Mouse (Mus musculus): ENCODE data around the gene Dmrt2.

Dmrt2 gene

DNA sequence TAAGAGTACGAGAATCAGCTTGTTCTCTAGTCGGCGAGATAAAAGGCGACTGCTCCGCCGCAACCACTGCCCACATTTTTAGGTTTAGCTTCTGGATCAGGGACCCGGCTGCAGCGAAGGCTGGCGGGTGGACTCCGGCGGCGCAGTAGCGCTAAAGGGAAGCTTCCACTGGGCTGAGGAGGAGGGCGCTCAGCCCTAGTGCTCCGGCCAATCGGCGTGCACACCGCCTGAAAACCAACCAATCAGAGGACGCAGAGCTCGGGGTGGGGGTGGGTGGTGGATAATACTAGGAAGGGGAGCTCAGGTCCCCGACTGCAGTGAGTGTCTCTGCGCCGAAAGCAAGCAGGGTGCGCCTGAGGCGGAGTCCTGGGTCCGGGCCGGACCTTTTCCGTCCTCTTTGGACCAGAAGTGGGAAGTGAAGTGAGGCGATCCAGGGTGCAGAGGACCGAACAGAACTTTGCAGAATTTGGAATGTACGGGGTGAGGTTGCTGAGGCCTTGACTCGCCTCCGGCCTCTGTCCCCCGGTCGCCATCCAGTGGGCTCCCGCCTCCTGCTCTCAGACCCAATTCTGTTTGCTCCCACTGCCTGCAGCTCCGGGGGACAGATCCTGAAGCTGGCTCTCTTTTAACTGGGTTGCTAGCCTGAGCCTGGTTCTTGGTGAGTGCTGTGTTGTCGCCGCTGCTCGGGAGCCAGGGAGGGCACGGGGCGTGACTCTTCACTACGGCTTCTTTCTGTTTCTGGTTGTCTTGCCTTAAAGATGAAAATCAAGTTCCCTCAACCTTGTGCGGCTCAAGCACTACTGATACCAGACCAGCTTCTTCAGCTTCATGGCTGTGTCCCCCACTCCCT is at the start of gene Dmrt2:
Gene Dmrt2, plus strand, starts transcription at position 311 of the 850 bp plus-strand sequence.
- DNase-seq = peak; percentile 75 to 82

DNA sequence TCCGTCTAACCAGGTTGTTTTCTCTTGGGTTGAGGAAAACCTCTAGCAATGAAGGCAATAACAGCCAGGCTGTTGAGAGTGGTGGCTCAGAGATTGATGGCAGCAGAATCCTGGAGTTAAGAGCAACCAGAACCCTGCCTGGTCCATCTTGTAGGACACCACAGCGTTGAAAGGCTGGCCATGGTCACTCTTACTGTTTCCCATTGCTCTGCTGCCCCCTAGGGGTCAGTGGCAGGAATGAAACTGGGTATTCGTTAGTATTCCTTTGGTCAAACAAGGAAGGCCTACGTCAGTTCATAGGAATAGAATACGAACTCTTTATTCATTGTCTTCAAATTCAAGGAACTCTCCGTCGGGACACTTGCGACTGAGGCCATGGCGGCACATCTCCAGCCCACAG is 43.7 kb upstream of the Dmrt2 start:
- DNase-seq = peak; percentile 80 to 85

DNA sequence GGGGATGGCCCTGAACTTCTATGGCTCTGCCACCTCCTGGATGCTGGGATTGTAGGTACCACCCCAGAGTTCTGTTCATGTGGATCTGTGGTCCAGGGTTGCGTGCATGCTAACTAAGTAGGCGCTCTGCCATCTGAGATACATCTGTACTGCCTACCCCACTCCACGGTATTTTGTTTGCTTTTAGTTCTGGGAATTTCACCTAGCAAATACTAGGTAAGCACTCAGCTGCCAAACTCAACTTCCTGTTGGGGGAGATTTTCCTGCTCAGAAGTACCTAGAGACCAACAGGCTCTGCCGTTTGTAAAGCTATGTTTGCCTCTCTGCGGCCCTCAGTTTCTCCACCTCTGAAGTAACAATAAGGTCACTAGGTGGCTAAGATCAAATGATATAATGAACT is 37.1 kb upstream of the Dmrt2 start:
- DNase-seq = no peak

DNA sequence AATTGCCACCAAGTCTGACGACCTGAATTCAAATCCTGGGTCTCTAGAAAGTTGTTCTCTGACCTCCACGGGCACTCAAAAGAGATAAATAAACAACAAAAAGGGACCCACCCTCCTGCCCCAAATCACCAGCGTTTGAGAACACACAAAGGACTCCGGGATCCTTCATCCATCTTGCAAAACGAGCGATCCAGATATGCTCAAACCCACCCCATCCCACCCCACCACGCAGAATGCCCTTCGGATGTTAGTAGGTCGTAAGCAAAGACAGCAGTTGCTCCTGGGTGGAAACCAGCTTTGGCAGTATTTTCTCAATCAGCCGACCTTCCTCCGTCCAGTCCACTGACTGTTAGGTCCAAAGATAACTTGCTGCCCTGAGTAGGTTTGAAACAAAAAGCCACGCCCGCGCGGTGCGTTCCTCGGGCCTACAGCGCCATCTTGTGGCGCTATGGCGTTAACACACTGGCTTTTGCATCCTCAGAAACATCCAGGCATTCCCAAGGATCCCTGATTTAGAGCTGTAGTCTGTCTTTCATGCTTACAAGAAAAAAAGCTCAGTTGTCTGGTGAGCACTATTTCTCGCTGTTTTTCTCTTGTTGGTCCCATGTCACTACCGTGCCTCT is 36.5 kb upstream of the Dmrt2 start:
- peak; percentile 81 to 83 for DNase-seq

DNA sequence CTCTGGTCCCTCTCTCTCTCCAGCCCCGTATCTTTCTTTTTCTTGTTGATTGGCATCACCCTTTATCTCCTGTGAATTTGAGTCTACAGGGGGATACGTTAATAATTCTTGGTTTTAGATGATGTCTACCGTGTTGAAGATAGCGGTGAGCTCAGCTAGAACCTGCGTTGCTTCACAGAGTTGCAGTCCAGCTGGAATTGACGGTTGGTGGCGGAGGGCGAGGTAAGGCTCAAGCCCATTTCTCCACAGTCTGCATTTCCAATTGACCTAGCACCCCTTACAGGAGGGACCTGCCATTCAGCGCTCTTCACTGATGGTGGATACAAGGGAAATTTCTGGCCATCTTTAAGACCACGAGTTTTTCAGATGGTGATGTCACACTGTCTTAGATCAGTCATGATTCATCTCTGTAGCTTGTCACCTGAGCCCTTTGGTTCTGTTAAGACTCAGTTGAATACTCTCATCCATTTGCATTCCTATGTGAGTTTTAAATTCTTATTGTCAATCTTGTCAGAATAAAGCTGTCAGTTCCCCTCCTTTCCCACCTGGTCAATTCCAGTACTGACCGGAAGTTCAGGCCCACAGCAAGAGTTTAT is 33.3 kb upstream of the Dmrt2 start:
- DNase-seq = no peak

DNA sequence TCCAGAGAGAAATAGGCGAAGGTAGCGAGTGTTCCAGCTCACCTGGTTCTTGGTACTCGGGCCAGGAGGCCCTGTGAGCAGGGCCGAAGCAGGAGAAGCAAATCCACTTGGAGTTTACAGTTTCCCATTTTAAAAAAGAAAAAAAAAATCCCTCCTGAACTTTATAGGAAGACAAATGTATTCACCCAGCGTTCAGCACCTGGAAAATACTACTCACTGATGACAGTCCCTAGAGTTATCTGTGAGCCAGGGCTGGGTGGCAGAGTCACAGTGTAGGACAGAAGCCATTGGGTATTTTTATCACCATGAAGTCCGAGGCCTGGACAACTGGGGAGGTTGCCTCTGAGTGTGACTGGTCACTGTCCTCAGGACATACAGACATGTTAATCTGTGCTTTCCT is 30.4 kb upstream of the Dmrt2 start:
- no peak for DNase-seq

DNA sequence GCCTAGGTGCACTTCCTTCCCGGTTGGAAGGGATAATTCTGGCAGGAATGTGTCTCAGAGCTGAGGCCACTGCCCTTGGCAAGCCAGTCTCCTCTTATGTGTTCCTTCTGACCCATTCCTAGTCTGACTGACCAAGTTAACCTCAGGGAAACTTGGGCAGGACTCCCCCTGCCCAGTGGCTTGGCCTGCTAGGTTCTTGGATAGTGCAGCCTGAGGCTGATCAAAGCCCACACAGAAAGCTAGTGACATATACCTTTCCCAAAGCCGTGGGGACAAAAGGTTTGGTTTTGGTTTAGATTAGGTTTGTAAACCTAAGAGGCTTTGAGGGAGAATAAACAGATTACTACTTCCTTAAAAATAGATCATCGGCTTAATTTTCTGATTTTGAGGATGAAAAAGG is 25.1 kb upstream of the Dmrt2 start:
- DNase-seq = no peak

DNA sequence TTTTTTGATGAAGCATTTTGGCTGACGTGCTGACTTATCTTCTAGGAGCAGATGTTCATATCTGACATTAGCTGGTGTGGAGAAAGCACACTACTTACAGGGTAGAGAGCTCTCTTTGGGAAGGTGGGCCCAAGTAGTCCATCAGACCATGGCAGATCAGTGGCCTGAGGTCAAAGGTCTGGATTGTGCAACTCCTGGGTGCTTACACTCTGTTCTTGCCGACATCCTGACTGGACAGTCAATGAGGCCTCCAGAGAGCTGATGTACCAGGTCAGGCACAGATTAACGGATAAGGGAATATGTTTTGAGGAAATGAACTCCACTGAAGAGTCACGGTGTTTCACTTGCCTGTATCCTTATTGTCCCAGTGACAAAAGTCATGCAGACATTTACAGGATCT is 23.5 kb upstream of the Dmrt2 start:
- no peak for DNase-seq

DNA sequence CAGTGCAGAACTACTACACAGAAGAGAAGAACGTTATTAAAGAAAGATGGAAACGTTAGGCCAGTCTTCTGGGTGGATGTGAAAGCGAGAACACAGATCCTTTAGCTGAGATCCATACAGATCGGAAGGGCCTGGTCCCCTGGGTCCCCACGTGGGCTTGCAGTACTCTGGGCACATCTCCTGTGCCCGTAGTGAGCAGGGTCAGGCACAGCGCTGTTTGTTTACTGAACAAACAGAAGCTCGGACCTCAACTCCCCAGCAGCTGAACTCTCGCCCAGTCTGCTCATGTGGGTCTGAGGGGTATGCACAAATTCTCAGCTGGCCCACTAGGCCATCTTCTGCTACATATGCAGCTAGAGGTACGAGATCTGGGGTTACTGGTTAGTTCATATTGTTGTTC is 21.7 kb upstream of the Dmrt2 start:
- DNase-seq = no peak

DNA sequence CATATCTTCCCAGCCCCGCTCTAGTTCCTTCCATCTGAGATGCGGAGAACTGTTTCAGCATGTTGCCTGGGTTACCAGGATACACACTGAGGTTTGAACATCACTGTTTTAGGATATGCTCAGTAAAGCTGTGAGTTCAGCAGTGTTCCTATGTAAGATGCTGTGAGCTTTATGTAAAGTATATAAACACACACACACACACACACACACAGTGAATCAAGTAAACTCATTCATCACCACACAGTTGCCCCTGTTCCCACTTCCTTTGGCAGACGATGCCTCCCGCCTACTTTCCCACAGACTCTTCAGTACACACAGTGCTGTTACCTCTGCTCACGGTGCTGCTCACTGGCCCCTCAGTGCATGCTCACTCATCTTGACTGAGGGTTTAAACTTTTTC is 19.7 kb upstream of the Dmrt2 start:
- no peak for DNase-seq

DNA sequence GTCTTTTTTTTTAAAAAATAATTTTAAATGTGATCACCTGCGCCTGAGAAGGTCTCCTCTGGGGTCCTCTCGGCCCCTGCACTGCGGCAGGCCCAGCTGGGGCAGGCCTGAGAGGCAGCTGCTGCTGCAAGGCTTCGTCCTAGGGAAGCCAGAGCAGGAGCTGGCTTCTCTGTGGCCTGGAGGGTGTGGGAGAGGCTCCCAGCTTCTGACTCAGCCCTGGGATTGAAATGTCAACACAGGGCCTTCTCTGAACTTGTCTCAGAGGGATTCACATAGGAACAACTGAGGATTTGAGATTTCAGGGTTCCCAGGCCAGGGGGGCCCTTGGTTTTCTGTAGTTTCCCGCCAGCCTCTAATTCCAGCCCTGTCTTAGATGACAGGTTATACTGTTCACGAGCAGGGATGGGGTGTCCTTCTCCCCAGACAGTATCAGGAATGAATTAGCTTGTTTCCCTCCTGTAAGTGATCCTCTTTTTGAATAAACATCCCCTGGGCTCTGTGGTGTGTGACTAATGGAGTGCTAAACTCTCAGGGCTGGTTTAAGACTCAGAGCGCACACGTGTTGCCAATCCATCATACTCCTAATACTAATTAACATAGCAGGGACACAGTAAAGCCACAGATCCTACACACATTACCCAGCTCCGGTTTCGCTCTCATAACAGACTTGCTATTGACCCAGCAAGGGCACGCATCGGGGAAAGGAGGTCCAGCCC is 18.0 kb upstream of the Dmrt2 start:
- no peak for DNase-seq

DNA sequence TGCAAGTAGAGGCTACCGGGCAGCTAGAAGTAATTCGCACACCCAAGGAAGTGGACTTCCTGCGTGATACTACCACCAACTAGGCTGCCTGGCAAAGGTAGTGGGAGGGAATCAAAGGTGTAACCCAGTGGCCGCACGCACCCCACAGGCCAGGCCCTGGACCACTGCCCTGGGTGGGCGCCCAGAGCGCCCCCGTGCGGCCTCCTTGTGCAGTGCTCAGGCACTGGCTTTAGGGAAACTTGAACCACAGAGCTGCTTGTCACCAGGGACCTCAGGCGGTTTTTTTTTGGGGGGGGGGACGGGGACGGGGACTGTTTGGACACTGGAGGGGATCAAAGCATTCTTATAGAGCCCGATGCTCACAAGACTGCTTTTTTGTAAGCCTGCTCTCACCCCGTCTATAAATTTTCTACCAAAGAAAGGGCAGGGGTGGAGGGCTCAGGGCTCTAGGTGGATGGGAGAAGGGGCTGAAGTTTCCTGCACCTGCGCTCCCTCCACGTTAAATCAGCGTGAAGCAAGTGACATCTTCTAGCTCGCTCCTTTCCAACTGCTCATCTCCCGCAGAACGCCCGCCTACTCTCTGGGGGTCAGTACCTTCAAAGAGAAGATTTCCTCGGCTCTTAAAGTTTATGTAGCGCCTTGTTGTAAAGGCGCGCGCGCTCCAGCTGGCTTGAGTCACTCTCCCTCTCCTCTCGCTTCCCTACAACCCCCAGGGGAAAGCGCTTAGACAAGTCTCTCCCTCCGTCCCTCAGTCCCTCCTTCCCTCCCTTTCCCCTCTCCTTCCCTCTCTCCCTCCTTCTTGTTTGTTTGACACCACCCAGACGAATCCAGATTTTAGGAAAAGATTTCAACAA is 6.5 kb upstream of the Dmrt2 start:
- DNase-seq = peak; percentile 30 to 39

DNA sequence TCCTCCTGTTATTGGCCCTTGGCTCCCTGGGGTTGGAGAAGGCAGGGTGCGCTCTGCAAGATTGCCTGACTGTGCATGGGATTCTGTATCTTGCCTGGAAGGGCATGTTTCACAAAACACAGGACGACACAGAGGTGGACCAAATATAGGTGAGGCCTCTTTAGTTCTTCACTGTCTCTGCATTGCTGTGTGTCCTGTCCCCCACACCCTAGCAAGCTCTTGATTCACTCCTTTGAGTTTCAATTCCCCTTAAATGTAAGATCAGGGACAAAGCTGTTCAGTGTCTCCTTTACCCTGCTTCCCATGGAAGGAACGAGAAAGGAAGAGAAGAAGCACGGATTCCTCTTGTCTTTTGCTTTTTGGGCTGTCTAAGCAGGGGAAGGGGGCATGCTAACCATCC is 4.4 kb upstream of the Dmrt2 start:
- no peak for DNase-seq

DNA sequence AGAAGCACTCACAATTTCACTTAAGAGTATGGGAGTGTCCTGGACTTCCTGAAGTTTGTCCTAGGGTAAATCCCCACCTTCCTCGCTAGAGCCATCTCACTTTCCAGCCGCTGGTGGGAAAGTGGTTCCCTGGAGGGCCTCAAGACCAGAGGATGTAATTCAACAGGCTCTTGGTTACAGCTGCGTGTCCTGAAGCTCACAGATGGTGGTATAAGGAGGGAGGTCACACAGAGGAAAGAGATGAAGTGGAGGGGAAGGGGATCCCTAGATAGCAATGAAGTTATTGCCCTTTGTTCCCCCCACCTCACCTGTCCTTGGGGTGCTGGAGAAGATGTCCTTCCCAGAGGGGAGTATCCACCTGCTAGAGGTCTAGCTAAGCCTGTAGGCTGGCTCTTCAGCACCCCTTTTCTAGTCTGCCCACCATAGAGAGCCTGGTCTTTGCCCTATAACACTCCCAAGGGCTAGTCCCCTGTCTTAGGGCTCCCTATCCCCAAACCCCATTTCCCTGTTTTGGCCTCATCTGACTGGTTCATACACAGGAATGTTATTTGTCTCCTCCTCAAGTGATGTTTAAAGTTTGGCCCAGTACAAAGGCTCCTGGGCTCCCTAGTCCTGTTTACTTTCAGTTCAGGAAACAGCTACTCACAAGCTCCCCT is 2.5 kb upstream of the Dmrt2 start:
- DNase-seq = no peak

DNA sequence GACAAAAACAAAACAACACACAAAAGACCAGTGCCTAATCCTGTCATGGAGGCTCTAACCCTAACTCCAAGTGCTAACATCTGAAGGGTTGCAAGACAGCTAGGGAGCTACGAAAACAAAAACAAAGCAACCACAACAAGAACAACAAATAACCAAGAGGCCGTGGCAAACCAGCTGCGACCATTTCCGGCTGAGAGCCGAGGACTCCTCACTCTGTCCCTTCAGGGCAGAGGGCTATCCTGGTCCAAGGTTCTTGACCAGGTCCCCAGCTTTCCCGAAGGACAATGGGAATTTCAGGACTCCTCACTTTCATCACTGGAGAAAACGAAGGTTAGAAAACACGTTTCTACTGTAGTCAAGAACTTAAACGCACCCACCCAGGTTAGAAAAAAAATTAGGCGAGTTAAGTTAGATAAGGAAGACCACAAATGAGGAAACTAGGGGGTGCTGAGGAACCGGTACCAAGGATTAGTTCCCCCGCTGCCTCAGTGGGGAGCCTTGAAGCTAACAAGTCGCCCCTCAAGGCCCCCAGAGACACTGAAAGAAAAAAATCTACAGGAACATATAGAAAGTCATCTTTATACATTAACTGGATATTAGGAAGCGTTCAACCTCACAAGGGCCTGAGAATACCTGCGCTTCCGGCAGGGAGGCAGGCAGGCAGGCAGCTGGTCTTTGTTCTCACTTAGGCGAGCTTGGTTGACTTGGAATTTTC is 1.5 kb upstream of the Dmrt2 start:
- no peak for DNase-seq

DNA sequence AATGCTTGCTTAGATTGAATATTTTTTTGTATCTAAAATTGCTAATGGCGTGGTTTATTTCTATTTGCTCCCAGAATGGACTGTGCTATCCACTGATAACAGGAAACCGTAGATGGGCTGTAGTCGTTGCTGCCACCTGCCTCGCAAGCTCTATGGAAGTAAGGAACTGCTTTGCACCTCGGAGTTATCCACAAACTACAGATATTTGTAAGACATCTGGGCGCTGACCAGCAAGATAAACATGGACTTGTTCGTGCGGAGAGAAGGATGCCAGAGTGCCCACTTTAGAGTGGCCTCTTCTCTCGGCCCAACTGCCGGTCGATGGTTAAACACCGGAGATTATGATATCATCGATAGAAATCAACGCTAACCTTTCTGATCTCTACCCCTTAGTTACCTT is 530 bp upstream of the Dmrt2 start:
- no peak for DNase-seq

DNA sequence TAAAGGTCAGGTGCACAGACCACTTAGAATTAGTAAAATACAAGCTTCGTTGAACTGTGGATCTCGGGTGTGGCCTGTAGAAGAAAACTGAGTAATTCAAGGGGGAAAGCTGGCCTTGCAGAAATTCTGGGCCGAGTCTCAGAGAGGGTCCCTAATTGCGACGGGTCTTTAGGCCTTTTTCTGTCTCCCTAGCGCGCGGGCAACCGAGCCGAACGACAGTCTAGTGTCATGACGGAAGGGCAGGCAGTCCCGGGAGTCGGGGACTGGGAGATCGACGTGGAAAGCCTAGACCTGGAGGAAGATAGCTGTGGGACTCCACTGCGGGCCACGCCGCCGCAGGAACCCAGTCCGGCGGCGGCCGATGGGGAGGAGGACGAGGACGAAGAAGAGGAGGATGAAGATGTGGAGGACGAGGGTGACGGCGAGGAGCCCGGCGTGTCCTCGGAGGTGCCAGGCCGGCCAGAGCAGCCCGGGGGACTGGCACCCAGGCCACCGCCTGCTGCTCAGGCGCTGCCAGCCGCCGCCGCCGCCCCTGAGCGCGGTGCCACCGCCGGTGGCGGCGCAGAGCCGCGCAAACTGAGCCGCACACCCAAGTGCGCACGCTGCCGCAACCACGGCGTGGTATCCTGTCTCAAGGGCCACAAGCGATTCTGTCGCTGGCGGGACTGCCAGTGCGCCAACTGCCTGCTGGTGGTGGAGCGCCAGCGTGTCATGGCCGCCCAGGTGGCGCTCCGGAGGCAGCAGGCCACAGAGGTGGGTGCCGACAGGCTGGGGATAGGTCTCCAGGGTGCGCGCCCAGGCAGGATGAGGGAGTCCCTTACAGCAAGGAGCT is 1.2 kb downstream of the Dmrt2 start:
- DNase-seq = peak; percentile 53 to 69

DNA sequence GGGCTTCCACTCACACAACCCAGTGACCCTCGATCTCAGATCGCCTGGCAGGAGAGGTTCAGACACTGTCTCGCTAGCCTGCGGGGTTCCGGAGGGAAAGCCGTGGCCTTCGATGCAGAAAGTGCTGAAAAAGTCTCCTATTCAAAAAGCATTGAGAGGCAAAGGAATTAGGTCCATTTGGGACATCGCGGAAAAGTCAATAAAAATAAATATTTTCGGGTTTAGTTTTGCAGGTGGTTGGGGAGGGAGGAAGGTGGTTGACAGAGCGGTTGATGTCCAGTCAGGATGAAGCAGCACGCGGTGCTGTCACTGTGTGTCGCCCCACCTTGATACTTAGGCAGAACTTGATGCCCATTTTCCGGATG is 1.8 kb downstream of the Dmrt2 start:
- DNase-seq = no peak

DNA sequence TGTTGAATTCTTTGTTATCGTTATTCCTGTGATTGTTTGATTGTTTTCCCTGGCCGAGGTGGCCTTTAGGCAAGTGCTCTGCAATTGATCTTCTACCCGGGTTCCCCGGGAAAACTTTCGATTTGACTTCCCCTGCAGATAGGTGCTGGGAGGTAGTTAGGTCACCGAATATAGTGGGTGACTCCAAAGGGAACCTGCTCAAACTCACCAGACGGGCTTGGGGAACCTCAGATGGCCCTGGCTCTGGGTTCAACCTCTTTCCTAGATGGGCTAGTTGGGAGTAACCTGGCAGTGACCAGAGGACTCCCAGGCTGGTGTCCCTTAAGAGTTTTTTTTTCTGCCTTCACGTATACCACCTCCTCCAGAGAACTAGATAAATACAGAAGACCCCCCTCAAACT is 2.5 kb downstream of the Dmrt2 start:
- no peak for DNase-seq

DNA sequence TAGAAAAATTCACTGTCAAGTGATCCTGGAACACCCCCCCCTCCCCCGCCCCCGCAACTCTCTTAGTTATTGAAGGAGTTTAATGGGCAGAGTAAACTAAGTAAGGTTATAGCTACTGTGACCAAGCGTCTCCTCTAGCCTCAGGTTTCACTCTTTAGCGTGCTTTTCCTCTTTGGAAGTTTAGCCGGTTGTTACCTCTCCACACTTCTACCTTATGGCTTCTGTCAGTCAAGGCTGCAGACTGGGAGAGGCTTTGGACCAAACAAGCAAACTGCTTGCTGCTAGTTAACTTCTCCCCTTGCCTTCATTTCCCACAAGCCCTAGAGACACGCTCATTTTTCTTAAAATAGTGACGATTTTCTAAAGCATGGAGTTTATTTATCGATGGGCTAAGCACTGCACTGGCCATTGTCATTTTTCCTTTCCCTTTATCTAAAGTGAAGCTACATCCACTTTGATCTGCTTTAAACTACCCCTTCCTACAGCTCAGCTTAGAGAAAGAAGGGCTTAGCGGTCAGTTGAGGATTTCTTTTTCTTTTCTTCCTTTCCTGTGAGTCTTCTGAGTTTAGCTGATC is 3.7 kb downstream of the Dmrt2 start:
- no peak for DNase-seq

Measured in kidney, postnatal 4 days (tissue).